Mouse (Mus musculus) thymus, adult 18-20 months (tissue): ENCODE measurements at regions not wholly inside any gene's neighbourhood (a gene's known extent, or its start where the extent isn't known, plus 50 kb on each side); places are given as distances from the start of the nearest gene placed in this dataset.

ENCODE experiments used
- DNase-seq, 2 experiments: peaks; one replicate each; pipeline ENCODE4 v3.0.0; 2022; ENCODE audit warnings: mixed read lengths in 2 of 2

DNA sequence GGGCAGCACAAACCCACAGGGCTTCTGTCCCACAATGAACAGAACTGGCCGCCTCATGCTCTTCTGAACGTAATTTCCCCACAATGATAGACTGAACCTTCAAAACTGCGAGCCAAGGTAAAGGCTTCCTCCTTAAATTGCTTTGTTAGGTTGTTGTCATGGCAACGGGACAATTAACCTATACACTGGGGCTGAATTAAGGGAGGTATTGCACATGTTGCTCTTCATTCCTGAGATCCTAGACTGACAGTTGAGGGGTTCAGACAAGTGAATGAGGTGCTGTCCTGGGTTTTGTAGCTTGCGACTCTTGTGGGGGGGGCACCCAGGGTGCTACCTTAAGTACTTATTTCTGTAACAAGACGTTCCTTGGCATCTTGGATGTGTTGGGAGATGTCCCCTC is 100.6 kb upstream of the Pmepa1 start:
- DNase-seq = no peak

DNA sequence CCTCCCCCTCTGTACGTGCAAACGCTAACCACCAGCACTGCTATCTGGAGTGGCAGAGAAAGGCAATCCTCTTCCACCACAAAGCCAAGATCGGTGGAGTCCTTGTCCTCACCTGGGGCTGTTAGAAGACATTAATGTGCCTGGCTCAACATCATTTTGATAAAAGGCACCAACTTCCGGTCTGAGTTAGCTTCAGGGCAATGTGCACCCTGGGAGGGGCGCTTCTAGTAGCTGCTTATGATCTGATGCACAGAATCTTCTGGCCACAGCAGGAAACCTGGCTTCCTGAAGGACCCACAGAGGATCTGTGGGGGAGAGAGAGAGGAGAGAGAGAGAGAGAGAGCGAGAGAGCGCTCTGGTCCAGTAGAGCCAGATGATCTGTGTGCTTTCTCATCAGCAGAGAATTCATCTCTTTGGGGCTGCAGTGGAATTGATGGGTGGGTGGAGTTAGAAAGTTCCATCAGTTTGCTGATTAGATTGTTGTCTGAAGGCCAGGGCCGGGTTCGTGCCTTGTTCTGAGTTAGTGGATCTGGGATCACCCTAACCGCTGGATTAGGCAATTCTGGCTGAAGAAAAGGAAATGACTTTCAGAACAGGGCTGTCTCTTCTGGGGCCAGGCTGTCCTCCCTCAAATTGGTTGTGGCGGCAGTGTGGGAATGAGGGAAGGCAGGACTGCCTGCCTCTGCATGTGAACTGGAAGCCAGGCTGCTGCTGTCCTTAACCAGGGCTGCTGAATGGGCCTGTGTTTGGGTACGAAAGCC is 101.3 kb upstream of the Pmepa1 start:
- no peak for DNase-seq

DNA sequence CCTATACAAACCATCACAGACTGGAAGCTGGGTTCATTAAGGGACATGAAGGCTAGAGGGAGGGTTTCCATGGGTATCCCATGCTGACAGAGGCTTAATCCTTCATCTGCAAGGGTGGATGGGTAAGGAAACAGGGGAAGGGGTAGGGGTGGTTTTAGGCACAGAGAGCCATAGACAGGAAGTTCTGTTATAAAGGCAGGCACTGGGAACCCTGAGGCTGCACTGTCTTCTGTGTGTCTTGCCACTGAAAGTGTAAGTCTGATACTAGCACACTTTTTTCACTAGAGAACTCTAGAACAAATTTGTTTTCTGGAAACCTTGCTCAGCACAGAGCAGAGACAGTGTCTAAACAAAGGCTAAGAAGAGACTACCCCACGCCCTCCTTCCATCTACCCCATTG is 103.4 kb upstream of the Pmepa1 start:
- no peak for DNase-seq

DNA sequence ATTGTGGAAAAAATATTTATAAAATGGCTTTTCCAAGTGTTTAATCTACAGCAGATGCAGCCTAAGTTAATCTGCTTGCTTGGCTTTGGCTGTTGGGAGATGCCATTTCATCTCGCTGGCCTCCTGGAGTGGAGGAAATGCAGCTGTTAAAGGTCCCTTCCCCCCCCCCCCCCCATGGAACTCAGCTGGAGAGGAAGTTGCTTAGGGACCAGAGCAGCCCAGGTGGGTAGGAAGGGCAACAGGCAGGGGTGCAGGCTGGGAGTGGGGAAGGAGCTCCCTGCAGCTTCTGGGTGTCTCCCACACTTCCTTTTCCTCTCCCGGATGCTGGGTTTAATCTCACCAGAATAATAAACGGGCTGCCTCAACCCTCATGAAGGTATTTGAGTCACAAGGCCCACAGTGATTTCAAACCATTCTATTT is 104.0 kb upstream of the Pmepa1 start:
- peak in 1 of 2 experiments; percentile 33 for DNase-seq

DNA sequence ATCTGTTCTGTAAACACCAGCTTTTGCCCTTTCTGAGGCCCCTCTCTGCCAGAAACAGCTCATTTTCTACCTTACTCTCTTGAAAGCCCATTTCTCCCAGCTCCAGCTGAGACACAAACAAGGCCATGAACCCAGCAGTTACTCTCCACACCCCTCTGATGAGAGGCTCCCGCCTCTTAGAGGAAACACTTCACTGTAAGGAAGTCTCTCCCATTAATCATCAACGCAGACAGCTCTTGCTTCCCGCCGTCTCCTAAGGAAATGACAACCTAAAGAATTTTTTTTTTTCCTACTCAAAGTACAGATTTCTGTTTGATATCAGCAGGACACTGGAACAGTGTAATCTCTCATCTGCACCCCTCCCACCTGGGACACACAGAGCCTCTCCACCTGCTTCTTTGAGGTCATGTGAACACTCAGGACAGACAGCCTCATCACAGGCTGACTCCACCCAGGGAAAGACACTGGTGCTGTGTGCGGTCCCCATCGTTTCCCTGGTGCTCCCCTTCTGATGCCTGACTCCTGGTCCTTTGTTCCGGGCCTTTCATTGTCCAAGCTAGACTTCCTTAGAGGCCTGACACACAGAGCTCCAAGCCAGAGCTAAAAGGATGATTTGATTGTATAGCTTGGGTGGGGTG is 106.0 kb upstream of the Pmepa1 start:
- DNase-seq = no peak

DNA sequence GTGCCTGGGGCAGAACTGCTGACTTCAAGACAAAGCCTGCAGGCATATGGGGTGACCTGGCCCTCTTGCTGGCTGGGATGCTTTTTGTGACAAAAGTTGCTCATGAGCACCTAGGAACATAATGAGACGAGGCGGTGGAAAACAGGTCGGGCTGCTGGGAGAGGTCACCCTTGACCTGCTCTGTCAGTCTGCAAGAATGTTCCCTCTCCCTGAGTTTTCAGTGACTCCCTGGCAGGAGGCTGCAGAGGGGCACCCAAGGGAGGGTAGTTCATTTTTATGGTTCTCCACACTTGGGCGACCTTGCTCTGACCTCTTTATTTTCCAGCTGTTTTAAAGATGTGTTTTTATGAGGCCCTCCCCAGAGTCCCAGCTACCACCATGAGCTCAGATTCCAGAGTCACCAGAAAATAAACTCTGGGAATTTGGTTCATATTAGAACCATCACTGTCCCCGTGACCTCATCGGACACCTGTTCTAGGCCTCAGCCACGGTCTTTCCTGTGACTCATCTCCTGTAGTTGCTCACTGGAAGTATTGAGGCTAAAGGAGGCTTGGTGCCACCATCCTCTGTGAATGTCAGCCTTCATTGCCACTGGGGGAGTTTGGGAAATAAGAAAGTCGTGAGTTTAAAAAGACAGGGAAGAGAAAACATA is 108.7 kb upstream of the Pmepa1 start:
- DNase-seq = no peak

GRCm38 (mm10) chr2:173385722-173386141 is 109.4 kb upstream of the Pmepa1 start:
- DNase-seq = no peak

GRCm38 (mm10) chr2:173388140-173388539 is 111.8 kb upstream of the Pmepa1 start:
- DNase-seq = no peak

GRCm38 (mm10) chr2:173392557-173393323 is 116.4 kb upstream of the Pmepa1 start:
- DNase-seq = no peak

DNA sequence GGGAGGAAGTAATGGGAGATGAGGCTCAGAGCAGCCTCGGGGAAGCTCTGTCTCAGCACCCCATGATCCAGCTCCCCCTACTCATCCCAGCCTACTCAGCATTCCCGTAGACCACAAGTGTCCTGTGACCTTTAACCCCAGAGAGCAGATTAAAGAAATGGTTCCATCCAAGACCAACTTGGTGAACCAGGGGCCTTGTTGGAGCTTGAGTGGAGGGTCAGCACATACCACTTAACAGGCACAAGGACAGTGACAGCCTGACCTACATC is 116.9 kb upstream of the Pmepa1 start:
- DNase-seq = no peak

DNA sequence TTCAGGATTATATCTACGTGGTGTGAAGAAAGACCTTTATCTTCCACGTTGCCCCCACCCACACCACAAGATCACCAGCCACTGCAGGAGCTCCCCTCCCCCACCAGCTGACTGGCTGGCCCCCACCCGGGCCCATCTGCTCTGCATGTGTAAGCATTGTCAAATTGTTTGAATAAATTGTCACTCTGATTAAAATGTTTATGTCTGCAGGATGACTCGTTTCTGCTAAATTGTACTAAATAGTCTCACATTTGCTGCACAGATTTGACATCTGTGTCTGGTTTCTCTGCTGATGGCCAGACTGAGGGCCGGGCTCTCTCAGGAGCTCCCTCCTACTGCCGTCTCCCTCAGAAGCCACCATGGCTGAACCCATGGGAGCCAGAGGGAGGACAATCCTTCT is 119.2 kb upstream of the Pmepa1 start:
- no peak for DNase-seq

GRCm38 (mm10) chr2:173397846-173398331 is 121.6 kb upstream of the Pmepa1 start:
- no peak for DNase-seq

DNA sequence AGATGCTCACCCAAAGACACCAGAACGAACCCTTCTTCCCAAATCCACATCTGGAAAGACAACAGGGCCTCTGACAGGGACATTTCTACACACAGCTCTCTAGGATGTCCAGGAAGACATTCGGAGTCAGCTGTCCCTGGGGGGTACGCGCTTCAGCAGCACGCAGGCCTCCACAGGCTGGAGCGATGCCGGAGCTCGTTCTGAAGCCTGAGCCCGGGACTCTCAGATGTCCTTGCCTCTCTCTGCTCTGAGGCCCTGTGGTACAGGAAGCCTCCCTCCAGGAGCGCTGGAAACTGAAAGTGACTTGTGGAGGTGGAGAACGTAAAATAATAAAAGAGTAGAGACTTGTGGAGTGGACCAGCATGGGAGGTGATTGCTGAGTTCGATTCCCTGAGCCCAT is 116.8 kb upstream of the 1700021F07Rik start:
- DNase-seq = no peak

GRCm38 (mm10) chr2:173406344-173407094 is 115.9 kb upstream of the 1700021F07Rik start:
- DNase-seq = no peak

- DNase-seq = no peak
Observed at GRCm38 (mm10) chr2:173407133-173407532, 115.3 kb upstream of the 1700021F07Rik start.

- DNase-seq = peak; percentile 40 to 56
Observed at GRCm38 (mm10) chr2:173408681-173409081, 113.7 kb upstream of the 1700021F07Rik start.

- DNase-seq = peak; percentile 78 to 87
Observed at GRCm38 (mm10) chr2:173409433-173409832, 113.0 kb upstream of the 1700021F07Rik start.

GRCm38 (mm10) chr2:173413906-173414656 is 108.3 kb upstream of the 1700021F07Rik start:
- DNase-seq = no peak

DNA sequence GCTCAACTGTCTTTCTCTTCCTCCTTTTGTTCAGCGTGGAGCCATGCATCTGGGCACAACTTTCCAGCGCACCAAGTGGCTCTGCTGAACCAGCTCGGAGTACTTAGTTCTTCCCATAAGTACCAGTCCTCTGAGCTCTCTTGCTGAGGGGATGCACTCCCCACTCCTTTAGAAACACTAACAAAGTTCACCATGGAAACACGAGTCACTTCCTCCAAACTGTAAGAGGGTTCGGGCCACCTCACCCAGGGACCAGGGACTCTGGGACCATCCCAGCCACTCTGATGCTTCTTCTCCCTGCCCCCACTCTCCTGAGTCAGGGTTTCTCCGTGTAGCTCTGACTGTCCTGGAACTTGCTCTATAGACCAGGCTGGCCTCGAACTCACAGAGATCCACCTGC is 107.0 kb upstream of the 1700021F07Rik start:
- DNase-seq = no peak

DNA sequence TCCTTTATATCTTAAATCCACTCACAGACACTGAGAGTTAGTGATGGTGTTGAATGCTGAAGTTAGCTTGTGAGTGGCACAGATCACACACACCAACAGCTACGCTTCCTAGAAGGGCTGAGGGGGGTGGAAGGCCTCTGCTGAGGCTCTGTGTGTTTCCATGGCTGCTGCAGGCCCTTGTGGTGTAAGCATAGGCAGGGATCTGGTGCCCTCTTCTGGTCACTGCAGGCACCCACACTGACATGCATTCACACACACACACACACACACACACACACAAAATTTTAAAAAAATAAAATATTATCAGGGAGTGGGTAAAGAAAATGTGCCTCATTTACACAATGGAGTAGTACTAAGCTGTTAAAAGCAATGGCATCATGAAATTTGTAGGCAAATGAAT is 105.5 kb upstream of the 1700021F07Rik start:
- DNase-seq = no peak

GRCm38 (mm10) chr2:173418951-173419350 is 103.4 kb upstream of the 1700021F07Rik start:
- DNase-seq = no peak

DNA sequence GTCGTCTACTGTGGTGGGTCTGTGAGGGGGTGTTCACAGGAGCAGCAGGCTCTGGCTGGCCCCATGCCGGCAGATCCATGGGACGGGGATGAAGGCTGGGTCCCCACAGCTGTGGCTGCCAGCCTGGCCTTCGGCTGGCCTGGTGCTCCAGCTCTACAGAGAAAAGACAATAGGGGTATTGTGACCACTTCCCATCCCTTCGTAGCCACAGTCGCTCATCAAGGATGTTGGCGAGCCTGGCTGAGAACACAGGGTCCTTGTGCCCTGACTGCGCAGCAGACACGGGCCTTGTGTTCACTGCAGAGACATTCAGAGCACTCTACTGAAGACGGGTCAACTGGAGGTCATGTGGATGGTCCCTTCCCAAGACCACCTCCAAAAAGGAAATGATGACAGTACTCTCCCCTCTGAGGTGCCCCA is 102.4 kb upstream of the 1700021F07Rik start:
- no peak for DNase-seq
